Mouse (Mus musculus) intestine, postnatal 0 days (tissue): ENCODE measurements around the gene Pip4k2c. TPM values are rescaled to one million over a fixed set of nuclear protein-coding genes. Genes with fewer than 3 reads are reported as not detected.
A peak's percentile ranks its signal among the peaks of the same experiment; 100 is the strongest.

ENCODE experiments used
- ATAC-seq: fragments of 200-750 bp; cut with Nextera tagmentation; 2 replicates; pipeline ENCODE4 v1.8.0; 2017; ENCODE audit warnings: mild to moderate bottlenecking, moderate TSS enrichment, moderate library complexity
- H3K27ac ChIP-seq: fragments of 300-500 bp; sonication (generic); 2 replicates; pipeline ENCODE4 v1.5.1; 2014; ENCODE audit warnings: mild to moderate bottlenecking, low read depth, low read length, moderate library complexity
- H3K27me3 ChIP-seq: fragments of 300-500 bp; sonication (generic); replicated peaks from 2 replicates; pipeline ENCODE4 v1.6.1; 2014; ENCODE audit warnings: low read length, mixed read lengths; ENCODE audit not compliant: control insufficient read depth, insufficient read depth
- H3K36me3 ChIP-seq: fragments of 300-500 bp; sonication (generic); 2 replicates; pipeline ENCODE4 v1.6.1; 2014; ENCODE audit warnings: mild to moderate bottlenecking, moderate library complexity; ENCODE audit not compliant: control insufficient read depth, insufficient read depth
- H3K4me1 ChIP-seq: fragments of 300-500 bp; sonication (generic); replicated peaks from 2 replicates; pipeline ENCODE4 v1.6.1; 2014; ENCODE audit warnings: antibody characterized with exemption, low read length, mixed read lengths; ENCODE audit not compliant: control insufficient read depth, insufficient read depth
- H3K4me2 ChIP-seq: fragments of 300-500 bp; sonication (generic); replicated peaks from 2 replicates; pipeline ENCODE4 v1.6.1; 2014; ENCODE audit warnings: low read depth, mild to moderate bottlenecking, moderate library complexity
- H3K4me3 ChIP-seq: fragments of 300-500 bp; sonication (generic); 2 replicates; pipeline ENCODE4 v1.5.1; 2014; ENCODE audit warnings: low read depth, low read length
- H3K9ac ChIP-seq: fragments of 300-500 bp; sonication (generic); 2 replicates; pipeline ENCODE4 v1.6.1; 2014; ENCODE audit warnings: mild to moderate bottlenecking, low read depth, low read length
- H3K9me3 ChIP-seq: fragments of 300-500 bp; sonication (generic); 2 replicates; pipeline ENCODE4 v1.6.1; 2016; ENCODE audit warnings: mixed run types; ENCODE audit not compliant: control insufficient read depth
- CTCF ChIP-seq: sonication (generic); IDR thresholded peaks from 2 replicates; pipeline ENCODE4 v1.5.1; 2016; ENCODE audit warnings: low read depth, mild to moderate bottlenecking, control low read depth, antibody characterized with exemption, moderate library complexity
- WGBS: fragments of 180-500 bp; shearing (Covaris S2); extraction: QIAGEN DNeasy Blood & Tissue Kit; methylation state at CpG from one replicate; pipeline ENCODE4 v1.1.7; 2014; 5-methylcytosine and 5-hydroxymethylcytosine counted together
- polyA plus RNA-seq: library from polyadenylated mRNA; unstranded; fragments of >200 nt; fragmentation: Nextera tagmentation; extraction: Ambion mirVana; gene quantifications from 2 replicates; pipeline ENCODE4 v1.2.1, GENCODE M21; 2015

Pip4k2c gene
- polyA plus RNA-seq, 1 experiment from 2014 or later = 43.0 TPM

DNA sequence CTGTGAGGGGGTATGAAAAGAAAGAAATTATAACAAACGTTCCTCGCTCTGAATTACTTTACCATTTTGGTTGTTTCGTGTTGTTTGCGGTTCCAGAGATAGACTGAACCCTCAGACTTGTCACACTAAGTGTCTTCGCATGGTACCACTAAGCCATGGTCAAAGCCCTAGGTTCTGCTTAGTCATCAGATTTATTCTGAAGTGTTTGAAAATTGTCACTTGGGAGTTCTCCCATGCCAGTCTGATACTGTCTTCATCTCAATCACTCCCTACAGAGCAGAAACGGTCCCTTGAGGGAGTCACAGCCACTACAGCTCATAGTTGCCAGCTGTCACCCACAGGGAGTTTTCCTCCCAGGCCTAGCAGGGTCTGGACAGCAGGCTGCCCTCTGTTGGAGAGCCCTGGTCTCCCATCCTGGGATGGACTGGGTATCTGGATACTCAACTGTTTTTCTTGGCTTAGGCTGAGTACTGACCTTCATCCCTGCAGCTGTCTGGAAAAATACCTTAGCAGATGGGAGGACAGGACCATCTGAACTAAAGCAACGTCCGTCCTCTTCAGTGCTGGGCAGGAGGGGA is 15.0 kb upstream of the Pip4k2c start:
- no peak overlapping the region for H3K27ac ChIP-seq
- TF ChIP-seq CTCF = peak; percentile 63
- WGBS = 72% methylated on average over 8 of the region's 8 CpGs
- H3K4me2 ChIP-seq = no peak overlapping the region
- H3K4me3 ChIP-seq = no peak overlapping the region
- ATAC-seq = no peak
- no peaks in the 10 kb centered on the region for H3K9me3 ChIP-seq
- H3K27me3 ChIP-seq = no peaks in the 10 kb centered on the region
- no peaks in the 10 kb centered on the region for H3K36me3 ChIP-seq
- H3K4me1 ChIP-seq = no peaks in the 10 kb centered on the region
- H3K9ac ChIP-seq = no peak overlapping the region

DNA sequence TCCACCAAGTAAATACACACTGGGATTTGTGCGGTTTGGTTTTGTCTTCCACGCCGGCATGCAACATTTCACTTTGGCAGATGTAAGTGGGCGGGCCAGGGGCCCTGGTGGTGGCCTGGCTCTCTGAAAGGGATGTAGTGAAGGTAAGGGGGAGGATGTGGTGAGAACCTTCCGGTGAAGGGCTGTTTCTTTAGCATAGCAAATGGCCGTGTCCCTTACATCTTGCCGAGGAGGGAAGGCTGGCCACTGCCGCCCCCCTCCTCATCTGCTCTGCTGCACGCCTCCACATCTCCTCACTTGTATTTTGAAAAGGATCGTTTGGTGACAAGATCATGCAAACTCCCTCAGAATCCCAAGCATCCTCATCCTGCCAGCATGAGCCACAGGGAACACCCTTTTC is 14.3 kb upstream of the Pip4k2c start:
- Histone ChIP-seq H3K4me1 (no peaks in the 10 kb centered on the region), H3K36me3 (no peaks in the 10 kb centered on the region), H3K4me2 (no peak overlapping the region), H3K4me3 (no peak overlapping the region), H3K9ac (no peak overlapping the region), H3K9me3 (no peaks in the 10 kb centered on the region), H3K27ac (no peak overlapping the region), H3K27me3 (no peaks in the 10 kb centered on the region)
- no peak for TF ChIP-seq CTCF
- ATAC-seq = no peak
- 49% methylated on average over 10 of the region's 10 CpGs for WGBS

DNA sequence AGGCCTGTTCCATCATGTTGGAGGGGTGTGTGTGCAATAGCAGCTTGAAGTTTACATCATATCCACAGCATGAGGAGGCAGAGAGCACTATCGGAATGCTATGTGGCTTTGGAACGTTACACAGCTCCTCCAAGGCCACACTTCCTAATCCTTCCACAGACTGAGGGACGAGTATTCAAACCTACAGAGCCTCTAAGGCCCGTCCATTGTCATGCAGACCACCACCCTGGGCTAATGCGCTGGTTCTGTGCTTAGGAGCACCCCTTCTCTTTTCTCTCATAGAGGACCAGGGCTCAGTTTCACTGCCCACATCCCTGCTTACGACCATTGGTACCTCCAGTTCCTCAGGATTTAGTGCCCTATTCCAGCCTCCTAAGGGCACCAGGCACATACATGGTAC is 13.8 kb upstream of the Pip4k2c start:
- Histone ChIP-seq H3K9me3 (peaks cover 3% of the 10 kb centered on the region; the same call in 1 of the 2 replicates), H3K4me1 (no peaks in the 10 kb centered on the region), H3K4me2 (no peak overlapping the region), H3K4me3 (no peak overlapping the region), H3K27ac (no peak overlapping the region), H3K36me3 (no peaks in the 10 kb centered on the region), H3K27me3 (no peaks in the 10 kb centered on the region), H3K9ac (no peak overlapping the region)
- ATAC-seq = no peak
- TF ChIP-seq CTCF = no peak
- 57% methylated on average over 6 of the region's 6 CpGs for WGBS

DNA sequence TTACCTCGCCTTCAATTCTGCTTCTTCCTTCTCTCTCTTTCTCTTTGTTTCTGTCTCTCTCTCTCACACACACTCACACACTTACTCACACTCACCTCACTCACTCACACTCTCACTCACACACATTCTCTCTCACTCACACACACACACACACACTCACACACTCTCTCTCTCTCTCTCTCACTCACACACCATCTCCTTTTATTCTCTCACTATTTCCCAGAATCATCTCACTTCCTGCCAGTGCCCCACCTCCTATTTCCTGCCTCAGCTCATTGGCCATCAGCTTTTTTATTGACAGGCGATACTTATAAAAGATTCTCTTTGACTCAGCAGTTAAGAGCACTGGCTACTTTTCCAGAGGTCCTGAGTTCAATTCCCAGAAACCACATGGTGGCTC is 7.0 kb upstream of the Pip4k2c start:
- H3K9me3 ChIP-seq = peaks cover 4% of the 10 kb centered on the region; the same call in 1 of the 2 replicates
- H3K27me3 ChIP-seq = no peaks in the 10 kb centered on the region
- no peak overlapping the region for H3K9ac ChIP-seq
- no peak overlapping the region for H3K27ac ChIP-seq
- no peaks in the 10 kb centered on the region for H3K4me1 ChIP-seq
- no peak for ATAC-seq
- no peak overlapping the region for H3K4me3 ChIP-seq
- H3K36me3 ChIP-seq = no peaks in the 10 kb centered on the region
- 93% methylated on average over 2 of the region's 2 CpGs for WGBS
- H3K4me2 ChIP-seq = no peak overlapping the region
- TF ChIP-seq CTCF = no peak

DNA sequence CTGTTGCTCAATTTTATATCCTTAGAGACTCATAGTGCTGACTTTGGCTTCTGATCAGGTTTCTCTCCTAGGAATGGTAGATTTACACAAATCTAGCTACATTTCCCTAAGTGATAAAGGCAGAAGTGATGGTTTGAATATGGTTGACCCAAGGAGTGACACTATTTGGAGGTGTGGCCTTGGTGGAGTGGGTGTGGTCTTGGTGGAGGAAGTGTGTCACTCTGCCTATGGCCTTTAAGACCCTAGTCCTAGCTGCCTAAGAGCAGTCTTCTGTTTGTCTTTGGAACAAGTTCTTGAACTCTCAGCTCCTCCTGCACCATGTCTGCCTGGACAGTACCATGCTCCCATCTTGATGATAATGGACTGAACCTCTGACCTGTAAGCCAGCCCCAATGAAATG is 5.8 kb upstream of the Pip4k2c start:
- Histone ChIP-seq H3K9ac (no peak overlapping the region), H3K27me3 (no peaks in the 10 kb centered on the region), H3K27ac (no peak overlapping the region), H3K4me2 (no peak overlapping the region), H3K4me1 (no peaks in the 10 kb centered on the region), H3K36me3 (no peaks in the 10 kb centered on the region), H3K4me3 (no peak overlapping the region), H3K9me3 (peaks cover 4% of the 10 kb centered on the region; the same call in 1 of the 2 replicates)
- TF ChIP-seq CTCF = no peak
- ATAC-seq = no peak

DNA sequence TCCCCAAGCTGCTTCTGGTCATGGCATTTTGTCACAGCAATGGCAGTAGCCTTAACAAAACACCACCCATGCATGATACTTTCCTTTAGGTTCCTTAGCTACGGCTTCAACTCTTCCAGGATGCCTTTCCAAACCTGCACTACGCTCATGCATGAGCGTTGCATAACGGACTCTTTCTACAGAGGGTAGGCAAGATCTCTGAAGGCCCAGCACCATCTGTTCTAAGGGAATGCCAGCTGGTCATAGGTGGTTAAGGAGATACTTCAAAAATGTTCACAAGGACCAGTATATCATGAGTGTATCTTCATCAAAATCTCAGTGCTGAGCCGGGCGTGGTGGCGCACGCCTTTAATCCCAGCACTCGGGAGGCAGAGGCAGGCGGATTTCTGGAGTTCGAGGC is 5.1 kb upstream of the Pip4k2c start:
- no peak overlapping the region for H3K9ac ChIP-seq
- H3K27ac ChIP-seq = no peak overlapping the region
- no peaks in the 10 kb centered on the region for H3K4me1 ChIP-seq
- no peak overlapping the region for H3K4me2 ChIP-seq
- WGBS = 90% methylated on average over 11 of the region's 11 CpGs
- no peaks in the 10 kb centered on the region for H3K36me3 ChIP-seq
- ATAC-seq = no peak
- H3K27me3 ChIP-seq = no peaks in the 10 kb centered on the region
- no peak for TF ChIP-seq CTCF
- no peak overlapping the region for H3K4me3 ChIP-seq
- peaks cover 4% of the 10 kb centered on the region; the same call in 1 of the 2 replicates for H3K9me3 ChIP-seq

DNA sequence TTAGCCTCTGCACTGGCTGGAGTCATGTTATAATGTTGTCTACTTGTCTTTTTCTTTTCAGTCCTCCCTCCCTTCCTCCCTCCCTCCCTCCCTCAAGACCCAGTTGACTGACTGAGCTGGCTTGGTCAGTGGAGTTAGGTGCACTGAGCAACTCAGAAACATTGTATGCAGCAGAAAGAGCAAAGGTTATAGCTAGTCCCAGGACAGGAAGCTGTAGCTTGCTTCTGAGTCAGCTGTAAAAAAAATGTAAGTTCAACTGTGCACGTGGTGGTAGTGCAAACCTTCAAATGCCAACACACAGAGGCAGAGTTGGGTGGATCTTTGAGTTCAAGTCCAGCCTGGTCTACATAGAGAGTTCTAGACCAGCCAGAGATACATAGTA is 3.0 kb upstream of the Pip4k2c start:
- Histone ChIP-seq H3K4me2 (no peak overlapping the region), H3K4me3 (no peak overlapping the region), H3K9ac (no peak overlapping the region), H3K9me3 (no peaks in the 10 kb centered on the region), H3K36me3 (no peaks in the 10 kb centered on the region), H3K4me1 (0 out of 2 replicates have a peak, but pooled peaks cover 5% of the 10 kb centered on the region), H3K27ac (no peak overlapping the region), H3K27me3 (no peaks in the 10 kb centered on the region)
- peak; percentile 9; the same call in 1 of the 2 replicates for ATAC-seq
- WGBS = 6% methylated on average over 1 of the region's 1 CpGs
- no peak for TF ChIP-seq CTCF
